Mouse (Mus musculus) heart, embryonic 12.5 days (tissue): Measurements from ENCODE around the gene Nudt14. TPM values are rescaled to one million over a fixed set of nuclear protein-coding genes. Genes with fewer than 3 reads are reported as not detected.

ENCODE experiments used
- ATAC-seq: fragments of 200-750 bp; cut with Nextera tagmentation; 2 replicates; pipeline ENCODE4 v1.8.0; 2017; ENCODE audit warnings: moderate TSS enrichment, moderate library complexity; ENCODE audit not compliant: insufficient number of reproducible peaks, low FRiP score
- H3K27ac ChIP-seq: fragments of 300-500 bp; sonication (generic); 2 replicates; pipeline ENCODE4 v1.5.1; 2016; ENCODE audit warnings: mild to moderate bottlenecking, moderate library complexity; ENCODE audit not compliant: poor library complexity, severe bottlenecking
- H3K27me3 ChIP-seq: fragments of 300-500 bp; sonication (generic); replicated peaks from 2 replicates; pipeline ENCODE4 v1.6.1; 2016; ENCODE audit warnings: mild to moderate bottlenecking, moderate library complexity
- H3K36me3 ChIP-seq: fragments of 300-500 bp; sonication (generic); 2 replicates; pipeline ENCODE4 v1.6.1; 2016; ENCODE audit warnings: mild to moderate bottlenecking, moderate library complexity
- H3K4me1 ChIP-seq: fragments of 300-500 bp; sonication (generic); replicated peaks from 2 replicates; pipeline ENCODE4 v1.6.1; 2016; ENCODE audit warnings: mild to moderate bottlenecking
- H3K4me2 ChIP-seq: fragments of 300-500 bp; sonication (generic); 2 replicates; pipeline ENCODE4 v1.6.1; 2016; ENCODE audit warnings: mild to moderate bottlenecking, moderate library complexity
- H3K4me3 ChIP-seq: fragments of 300-500 bp; sonication (generic); 2 replicates; pipeline ENCODE4 v1.5.1; 2016; ENCODE audit warnings: mild to moderate bottlenecking
- H3K9ac ChIP-seq: fragments of 300-500 bp; sonication (generic); 2 replicates; pipeline ENCODE4 v1.6.1; 2016; ENCODE audit warnings: mild to moderate bottlenecking, moderate library complexity
- H3K9me3 ChIP-seq: fragments of 300-500 bp; sonication (generic); replicated peaks from 2 replicates; pipeline ENCODE4 v1.6.1; 2016; ENCODE audit warnings: mild to moderate bottlenecking, moderate library complexity
- WGBS: fragments of 180-500 bp; shearing (Covaris S2); methylation state at CpG from one replicate; pipeline ENCODE4 v1.1.7; 2016; 5-methylcytosine and 5-hydroxymethylcytosine counted together
- polyA plus RNA-seq: library from polyadenylated mRNA; unstranded; fragments of >200 nt; fragmentation: Nextera tagmentation; extraction: Ambion mirVana; gene quantifications from 2 replicates; pipeline ENCODE4 v1.2.1, GENCODE M21; 2016

The Nudt14 gene
- polyA plus RNA-seq, 1 experiment from 2014 or later = 38.3 TPM

- H3K4me1 ChIP-seq = peaks cover 3% of the 10 kb centered on the region
- WGBS = 81% methylated on average over 17 of the region's 17 CpGs
- no peak overlapping the region for H3K9ac ChIP-seq
- H3K27ac ChIP-seq = no peak overlapping the region
- no peak overlapping the region for H3K4me2 ChIP-seq
- H3K9me3 ChIP-seq = no peaks in the 10 kb centered on the region
- no peak for ATAC-seq
- H3K4me3 ChIP-seq = no peak overlapping the region
- H3K36me3 ChIP-seq = peaks cover 48% of the 10 kb centered on the region
- peaks cover 75% of the 10 kb centered on the region for H3K27me3 ChIP-seq
Observed at GRCm38 (mm10) chr12:112911701-112912100, 30.2 kb downstream of the Nudt14 start.

DNA sequence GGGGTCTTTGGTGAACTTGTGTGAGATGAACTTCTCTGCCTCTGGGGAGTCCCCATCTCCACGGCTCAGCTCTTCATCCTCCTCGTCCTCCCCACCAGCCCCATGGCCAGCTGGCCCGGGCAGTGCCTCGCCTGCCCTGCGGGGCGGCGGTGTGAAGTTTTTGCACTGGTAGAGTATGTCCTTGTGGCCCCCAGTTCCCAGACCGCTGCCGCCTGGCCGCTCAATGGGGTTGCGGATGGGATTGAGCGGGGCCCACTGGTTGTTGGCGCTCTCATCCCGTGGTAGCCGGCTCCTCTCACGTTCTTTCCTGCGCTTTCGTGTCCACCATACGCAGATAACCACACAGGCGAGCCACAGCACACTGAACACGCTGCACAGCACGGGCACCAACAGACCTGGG lies 32.9 kb downstream of the Nudt14 start:
- H3K9me3 ChIP-seq = no peaks in the 10 kb centered on the region
- no peak overlapping the region for H3K4me3 ChIP-seq
- H3K36me3 ChIP-seq = peaks cover 37% of the 10 kb centered on the region
- no peak for ATAC-seq
- 0 out of 2 replicates have a peak, but pooled peaks cover 2% of the 10 kb centered on the region for H3K4me1 ChIP-seq
- H3K27ac ChIP-seq = no peak overlapping the region
- no peak overlapping the region for H3K9ac ChIP-seq
- H3K4me2 ChIP-seq = no peak overlapping the region
- H3K27me3 ChIP-seq = peaks cover 60% of the 10 kb centered on the region
- 86% methylated on average over 22 of the region's 22 CpGs for WGBS

- Histone ChIP-seq H3K27me3 (0 out of 2 replicates have a peak, but pooled peaks cover 28% of the 10 kb centered on the region), H3K27ac (no peak overlapping the region), H3K36me3 (peaks cover 12% of the 10 kb centered on the region), H3K4me2 (no peak overlapping the region), H3K9me3 (no peaks in the 10 kb centered on the region), H3K9ac (no peak overlapping the region), H3K4me3 (no peak overlapping the region), H3K4me1 (peaks cover 6% of the 10 kb centered on the region; the same call in 1 of the 2 replicates)
- 76% methylated on average over 5 of the region's 5 CpGs for WGBS
- ATAC-seq = no peak
Observed at GRCm38 (mm10) chr12:112905001-112905400, 36.9 kb downstream of the Nudt14 start.

DNA sequence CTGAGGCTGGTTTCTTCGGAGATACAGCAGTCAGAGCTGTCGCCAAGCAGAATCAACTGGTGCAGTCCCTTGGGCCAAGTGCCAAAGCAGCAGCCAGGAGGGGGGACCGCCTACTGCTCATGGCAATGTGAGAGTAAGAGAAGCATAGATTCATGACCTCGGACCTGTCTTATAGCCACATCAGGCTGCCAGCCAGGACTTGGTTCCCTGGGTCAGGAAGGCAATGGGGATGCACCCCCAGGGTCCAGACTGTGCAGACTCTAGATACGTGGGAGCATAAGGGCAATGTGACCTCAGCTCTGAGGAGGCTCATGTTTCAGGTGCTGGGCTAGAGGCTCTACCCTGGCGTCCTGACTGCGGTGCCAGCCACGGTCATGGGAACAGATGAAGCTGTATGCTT lies 38.0 kb downstream of the Nudt14 start:
- Histone ChIP-seq H3K4me2 (no peak overlapping the region), H3K36me3 (peaks cover 11% of the 10 kb centered on the region), H3K27me3 (0 out of 2 replicates have a peak, but pooled peaks cover 27% of the 10 kb centered on the region), H3K27ac (no peak overlapping the region), H3K4me3 (no peak overlapping the region), H3K9ac (no peak overlapping the region), H3K9me3 (no peaks in the 10 kb centered on the region), H3K4me1 (peaks cover 6% of the 10 kb centered on the region; the same call in 1 of the 2 replicates)
- 60% methylated on average over 8 of the region's 8 CpGs for WGBS
- no peak for ATAC-seq

GRCm38 (mm10) chr12:112900641-112901040 lies 41.3 kb downstream of the Nudt14 start:
- peaks cover 18% of the 10 kb centered on the region; the same call in 1 of the 2 replicates for H3K27me3 ChIP-seq
- H3K9me3 ChIP-seq = no peaks in the 10 kb centered on the region
- H3K4me1 ChIP-seq = peaks cover 13% of the 10 kb centered on the region
- no peak overlapping the region for H3K4me2 ChIP-seq
- 82% methylated on average over 9 of the region's 9 CpGs for WGBS
- no peak for ATAC-seq
- no peaks in the 10 kb centered on the region for H3K36me3 ChIP-seq
- no peak overlapping the region for H3K4me3 ChIP-seq
- H3K9ac ChIP-seq = no peak overlapping the region
- no peak overlapping the region for H3K27ac ChIP-seq

GRCm38 (mm10) chr12:112898960-112899359 lies 43.0 kb downstream of the Nudt14 start:
- Histone ChIP-seq H3K36me3 (no peaks in the 10 kb centered on the region), H3K4me1 (peaks cover 21% of the 10 kb centered on the region), H3K9me3 (no peaks in the 10 kb centered on the region), H3K4me2 (no peak overlapping the region), H3K27me3 (peaks cover 21% of the 10 kb centered on the region), H3K4me3 (no peak overlapping the region), H3K9ac (no peak overlapping the region), H3K27ac (no peak overlapping the region)
- 64% methylated on average over 4 of the region's 4 CpGs for WGBS
- ATAC-seq = no peak

GRCm38 (mm10) chr12:112898351-112898750 lies 43.6 kb downstream of the Nudt14 start:
- Histone ChIP-seq H3K9me3 (no peaks in the 10 kb centered on the region), H3K27ac (no peak overlapping the region), H3K36me3 (no peaks in the 10 kb centered on the region), H3K4me1 (peaks cover 17% of the 10 kb centered on the region), H3K4me3 (no peak overlapping the region), H3K4me2 (no peak overlapping the region), H3K27me3 (peaks cover 26% of the 10 kb centered on the region), H3K9ac (0 out of 2 replicates have a peak overlapping the region, but pooled peaks have one; percentile 15)
- ATAC-seq = no peak
- WGBS = 70% methylated on average over 12 of the region's 12 CpGs

DNA sequence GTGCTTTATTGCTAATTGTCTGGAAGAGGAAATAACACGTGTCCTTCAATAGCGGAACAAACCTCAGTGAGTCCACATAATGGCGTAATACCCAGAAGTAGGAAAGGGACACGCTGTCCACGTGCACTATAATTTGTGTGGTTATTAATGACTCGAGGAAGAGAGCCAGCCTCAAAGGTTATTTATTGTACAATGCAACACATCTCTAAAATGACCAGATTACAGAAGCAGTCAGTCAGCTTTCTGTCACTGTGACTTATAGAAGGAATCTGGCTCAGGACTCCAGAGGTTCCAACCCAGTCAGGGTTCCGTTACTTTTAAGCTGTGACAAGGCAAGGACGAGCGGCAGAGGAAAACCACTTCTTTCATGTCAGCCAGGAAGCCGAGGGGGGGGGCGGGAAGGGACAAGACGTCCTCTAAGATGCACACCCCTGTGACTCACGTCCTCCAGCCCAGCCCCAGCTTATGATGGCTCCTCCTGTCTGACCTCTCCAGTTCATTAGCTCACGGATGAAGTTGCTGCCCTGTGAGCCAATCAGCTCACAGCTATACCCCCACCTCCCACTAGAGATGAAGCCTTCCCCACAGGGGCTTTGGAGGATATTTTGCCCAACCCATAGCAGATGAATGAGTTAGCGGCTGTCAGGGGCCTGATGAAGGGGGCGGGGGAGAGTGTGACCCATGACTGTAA lies 44.3 kb downstream of the Nudt14 start:
- H3K27ac ChIP-seq = no peak overlapping the region
- H3K36me3 ChIP-seq = no peaks in the 10 kb centered on the region
- peaks cover 17% of the 10 kb centered on the region for H3K4me1 ChIP-seq
- H3K9ac ChIP-seq = no peak overlapping the region
- H3K9me3 ChIP-seq = no peaks in the 10 kb centered on the region
- peak overlapping the region; percentile 48 for H3K4me2 ChIP-seq
- H3K4me3 ChIP-seq = no peak overlapping the region
- H3K27me3 ChIP-seq = peaks cover 26% of the 10 kb centered on the region
- WGBS = 33% methylated on average over 16 of the region's 16 CpGs
- peak; percentile 79 for ATAC-seq

DNA sequence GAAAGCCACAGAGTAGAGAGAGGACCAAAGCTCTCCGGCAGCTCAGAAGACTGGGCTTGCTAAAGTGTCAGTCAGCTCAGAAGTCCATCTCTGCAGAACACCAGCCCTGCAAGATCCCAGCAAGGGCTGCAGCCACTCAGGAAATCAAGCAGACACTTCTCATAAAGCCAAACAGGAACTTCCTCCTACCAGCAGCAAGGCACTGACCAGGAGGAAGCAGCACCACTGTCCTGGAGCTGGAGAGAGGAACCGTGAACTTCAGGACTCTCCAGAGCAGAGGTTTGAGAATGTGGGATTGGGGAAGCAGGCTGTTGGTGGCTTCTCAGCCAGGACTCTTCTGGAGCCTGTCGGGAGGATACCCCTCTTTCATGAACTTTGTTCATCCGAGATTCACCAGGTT lies 47.0 kb downstream of the Nudt14 start:
- H3K9me3 ChIP-seq = no peaks in the 10 kb centered on the region

GRCm38 (mm10) chr12:112894303-112894884 lies 47.5 kb downstream of the Nudt14 start:
- ATAC-seq = no peak
- Histone ChIP-seq H3K36me3 (no peaks in the 10 kb centered on the region), H3K9ac (no peak overlapping the region), H3K27ac (no peak overlapping the region), H3K4me2 (no peak overlapping the region), H3K27me3 (peaks cover 21% of the 10 kb centered on the region), H3K9me3 (no peaks in the 10 kb centered on the region), H3K4me1 (peaks cover 17% of the 10 kb centered on the region), H3K4me3 (no peak overlapping the region)
- WGBS = 65% methylated on average over 11 of the region's 11 CpGs

More for the DNA sequence above, 47.0 kb downstream of the Nudt14 start:
- Histone ChIP-seq H3K9ac (no peak overlapping the region), H3K4me2 (no peak overlapping the region), H3K4me1 (peaks cover 17% of the 10 kb centered on the region), H3K4me3 (no peak overlapping the region), H3K36me3 (no peaks in the 10 kb centered on the region), H3K27ac (no peak overlapping the region), H3K27me3 (peaks cover 21% of the 10 kb centered on the region)
- 41% methylated on average over 4 of the region's 4 CpGs for WGBS
- ATAC-seq = no peak

DNA sequence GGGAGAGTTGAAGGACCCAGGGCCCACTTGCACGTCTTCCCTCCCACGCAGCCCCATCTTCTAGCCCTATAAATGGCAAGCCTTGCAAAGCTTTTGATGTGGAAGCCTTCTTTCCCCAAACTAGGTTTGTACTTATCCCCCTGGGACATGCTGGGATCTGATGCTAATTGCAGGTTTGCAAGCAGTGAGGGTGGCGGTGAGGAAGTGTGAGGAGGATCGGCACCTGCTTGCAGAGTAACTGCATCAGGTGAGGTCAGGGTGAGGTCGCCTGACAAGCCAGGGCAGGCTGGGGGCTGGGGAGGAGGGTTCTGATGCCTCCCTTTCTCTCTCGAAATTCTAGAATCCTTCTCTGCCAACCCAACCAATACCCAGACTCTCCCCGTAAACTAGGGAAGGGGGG lies 56.5 kb downstream of the Nudt14 start:
- WGBS = 56% methylated on average over 7 of the region's 7 CpGs
- Histone ChIP-seq H3K4me3 (no peak overlapping the region), H3K4me1 (no peaks in the 10 kb centered on the region), H3K27ac (no peak overlapping the region), H3K36me3 (no peaks in the 10 kb centered on the region), H3K4me2 (no peak overlapping the region), H3K27me3 (peaks cover 24% of the 10 kb centered on the region), H3K9me3 (peaks cover 7% of the 10 kb centered on the region; the same call in 1 of the 2 replicates), H3K9ac (no peak overlapping the region)
- no peak for ATAC-seq
